Mouse (Mus musculus) thymus, adult 2 months (tissue): ENCODE results near the gene Clcn3. TPM values are rescaled to one million over a fixed set of nuclear protein-coding genes. Genes with fewer than 3 reads are reported as not detected.

ENCODE experiments used
- DNase-seq: peaks from one replicate; pipeline ENCODE4 v3.0.0; 2021
- H3K27ac ChIP-seq: fragments of 200-500 bp; 2 replicates; pipeline ENCODE4 v1.5.1; 2012; ENCODE audit warnings: low read length, control low read depth; ENCODE audit not compliant: control insufficient read depth, insufficient read depth
- H3K27me3 ChIP-seq: fragments of 200-500 bp; 2 replicates; pipeline ENCODE4 v1.6.1; 2012; ENCODE audit warnings: mild to moderate bottlenecking, low read length, moderate library complexity, mixed read lengths; ENCODE audit not compliant: control insufficient read depth, insufficient read depth
- H3K36me3 ChIP-seq: fragments of 200-500 bp; 2 replicates; pipeline ENCODE4 v1.6.1; 2012; ENCODE audit warnings: mild to moderate bottlenecking, low read length, moderate library complexity; ENCODE audit not compliant: control insufficient read depth, insufficient read depth
- H3K4me1 ChIP-seq: fragments of 200-500 bp; replicated peaks from 2 replicates; pipeline ENCODE4 v1.6.1; 2012; ENCODE audit warnings: low read length; ENCODE audit not compliant: control insufficient read depth, insufficient read depth
- H3K4me3 ChIP-seq: fragments of 200-500 bp; 2 replicates; pipeline ENCODE4 v1.5.1; 2012; ENCODE audit warnings: mild to moderate bottlenecking, low read length, control low read depth, moderate library complexity; ENCODE audit not compliant: control insufficient read depth, insufficient read depth
- CTCF ChIP-seq: fragments of 200-500 bp; IDR thresholded peaks from 2 replicates; pipeline ENCODE4 v1.5.1; 2012; ENCODE audit warnings: mild to moderate bottlenecking, control low read depth, low read length, moderate library complexity, borderline replicate concordance; ENCODE audit not compliant: control insufficient read depth, poor library complexity, insufficient read depth; ENCODE audit errors: extremely low read depth
- POLR2A ChIP-seq: fragments of 200-500 bp; IDR thresholded peaks from 2 replicates; pipeline ENCODE4 v1.6.1; 2012; ENCODE audit warnings: mild to moderate bottlenecking, low read length, control low read depth, moderate library complexity; ENCODE audit not compliant: control insufficient read depth, poor library complexity, insufficient read depth; ENCODE audit errors: extremely low read depth
- WGBS: fragments of 180-500 bp; shearing (Covaris S2); methylation state at CpG from one replicate; pipeline ENCODE4 v1.1.7; 2018; 5-methylcytosine and 5-hydroxymethylcytosine counted together
- polyA plus RNA-seq: library from polyadenylated mRNA; depleted of rRNA; stranded (reverse); fragments of >200 nt; gene quantifications from 2 replicates; pipeline ENCODE4 v1.2.3, GENCODE M21; 2012

The Clcn3 gene
- polyA plus RNA-seq, 1 experiment = 17.2 TPM

GRCm38 (mm10) chr8:60983688-60984079, 584 bp upstream of the Clcn3 start:
- H3K4me3 ChIP-seq = peak overlapping the region; percentile 70
- TF ChIP-seq CTCF (no peak), POLR2A (no peak)
- H3K27me3 ChIP-seq = no peaks in the 10 kb centered on the region
- peak; percentile 63 for DNase-seq
- 8% methylated on average over 9 of the region's 9 CpGs for WGBS
- H3K4me1 ChIP-seq = peaks cover 2% of the 10 kb centered on the region; the same call in 1 of the 2 replicates
- peak overlapping the region; percentile 89 for H3K27ac ChIP-seq
- H3K36me3 ChIP-seq = no peaks in the 10 kb centered on the region

- 20% methylated on average over 1 of the region's 1 CpGs for WGBS
Observed at GRCm38 (mm10) chr8:60981388-60981787, 1.7 kb downstream of the Clcn3 start.

GRCm38 (mm10) chr8:60978496-60978895, 4.6 kb downstream of the Clcn3 start:
- Histone ChIP-seq H3K4me1 (no peaks in the 10 kb centered on the region), H3K4me3 (no peak overlapping the region), H3K27ac (no peak overlapping the region), H3K27me3 (no peaks in the 10 kb centered on the region), H3K36me3 (no peaks in the 10 kb centered on the region)
- TF ChIP-seq POLR2A (no peak), CTCF (no peak)
- 55% methylated on average over 5 of the region's 5 CpGs for WGBS
- DNase-seq = no peak

More at GRCm38 (mm10) chr8:60981388-60981787, 1.7 kb downstream of the Clcn3 start:
- no peak for DNase-seq
- no peaks in the 10 kb centered on the region for H3K36me3 ChIP-seq
- H3K4me1 ChIP-seq = peaks cover 2% of the 10 kb centered on the region; the same call in 1 of the 2 replicates
- no peak overlapping the region for H3K4me3 ChIP-seq
- H3K27ac ChIP-seq = no peak overlapping the region
- H3K27me3 ChIP-seq = no peaks in the 10 kb centered on the region
- TF ChIP-seq POLR2A (no peak), CTCF (no peak)

- H3K4me1 ChIP-seq = no peaks in the 10 kb centered on the region
- H3K27me3 ChIP-seq = no peaks in the 10 kb centered on the region
- TF ChIP-seq CTCF = no peak
- no peak for TF ChIP-seq POLR2A
- H3K36me3 ChIP-seq = no peaks in the 10 kb centered on the region
- DNase-seq = no peak
- H3K4me3 ChIP-seq = no peak overlapping the region
- H3K27ac ChIP-seq = no peak overlapping the region
- WGBS = 89% methylated on average over 9 of the region's 9 CpGs
Observed at GRCm38 (mm10) chr8:60976818-60977217, 6.3 kb downstream of the Clcn3 start.

- H3K27ac ChIP-seq = no peak overlapping the region
- TF ChIP-seq CTCF (no peak), POLR2A (no peak)
- no peak overlapping the region for H3K4me3 ChIP-seq
- H3K27me3 ChIP-seq = no peaks in the 10 kb centered on the region
- WGBS = 94% methylated on average over 2 of the region's 2 CpGs
- DNase-seq = no peak
- no peaks in the 10 kb centered on the region for H3K4me1 ChIP-seq
- H3K36me3 ChIP-seq = no peaks in the 10 kb centered on the region
Observed at GRCm38 (mm10) chr8:60974837-60975236, 8.3 kb downstream of the Clcn3 start.

GRCm38 (mm10) chr8:60973448-60973847, 9.7 kb downstream of the Clcn3 start:
- WGBS = 50% methylated on average over 2 of the region's 2 CpGs
- H3K27ac ChIP-seq = no peak overlapping the region
- H3K27me3 ChIP-seq = no peaks in the 10 kb centered on the region
- DNase-seq = no peak
- H3K4me1 ChIP-seq = no peaks in the 10 kb centered on the region
- H3K4me3 ChIP-seq = no peak overlapping the region
- H3K36me3 ChIP-seq = no peaks in the 10 kb centered on the region
- TF ChIP-seq POLR2A = no peak
- no peak for TF ChIP-seq CTCF

- Histone ChIP-seq H3K4me1 (no peaks in the 10 kb centered on the region), H3K36me3 (no peaks in the 10 kb centered on the region), H3K4me3 (no peak overlapping the region), H3K27ac (no peak overlapping the region), H3K27me3 (no peaks in the 10 kb centered on the region)
- TF ChIP-seq CTCF (no peak), POLR2A (no peak)
- 85% methylated on average over 4 of the region's 4 CpGs for WGBS
- DNase-seq = no peak
Observed at GRCm38 (mm10) chr8:60971808-60972207, 11.3 kb downstream of the Clcn3 start.
